Mouse (Mus musculus) embryonic fibroblast, embryonic 13.5 days (primary cell): Measurements from ENCODE around the gene Gps2. TPM values are rescaled to one million over a fixed set of nuclear protein-coding genes. Genes with fewer than 3 reads are reported as not detected.
A peak's percentile ranks its signal among the peaks of the same experiment; 100 is the strongest.

Experiments used
- H3K27ac ChIP-seq: 2 replicates; pipeline ENCODE4 v1.5.1; 2012; ENCODE audit warnings: low read length, control low read depth, inconsistent platforms; ENCODE audit not compliant: insufficient read depth
- H3K4me1 ChIP-seq: 2 replicates; pipeline ENCODE4 v1.6.1; 2011; ENCODE audit warnings: low read length; ENCODE audit not compliant: control insufficient read depth, insufficient read depth
- H3K4me3 ChIP-seq: 2 replicates; pipeline ENCODE4 v1.5.1; 2011; ENCODE audit warnings: mild to moderate bottlenecking, control low read depth, low read length; ENCODE audit not compliant: insufficient read depth
- CTCF ChIP-seq: IDR thresholded peaks from 2 replicates; pipeline ENCODE4 v1.5.1; 2011; ENCODE audit warnings: mild to moderate bottlenecking, control low read depth, low read length, moderate library complexity, borderline replicate concordance; ENCODE audit not compliant: insufficient read depth
- POLR2A ChIP-seq: IDR thresholded peaks from 2 replicates; pipeline ENCODE4 v1.6.1; 2011; ENCODE audit warnings: low read depth, mild to moderate bottlenecking, control low read depth, low read length, moderate library complexity
- polyA plus RNA-seq: library from polyadenylated mRNA; stranded (reverse); fragments of >200 nt; gene quantifications from 2 replicates; pipeline ENCODE4 v1.2.4, GENCODE M21; 2011; ENCODE audit warnings: low read depth; ENCODE audit not compliant: missing spikeins, insufficient read length

The Gps2 gene
- polyA plus RNA-seq, 1 experiment = 27.8 TPM

GRCm38 (mm10) chr11:69884240-69884639 is 29.4 kb upstream of the Gps2 start:
- TF ChIP-seq CTCF = no peak
- no peak for TF ChIP-seq POLR2A
- H3K4me3 ChIP-seq = no peak overlapping the region
- no peak overlapping the region for H3K27ac ChIP-seq

GRCm38 (mm10) chr11:69884663-69885062 is 29.0 kb upstream of the Gps2 start:
- H3K27ac ChIP-seq = no peak overlapping the region
- no peak for TF ChIP-seq CTCF
- no peak for TF ChIP-seq POLR2A
- no peaks in the 10 kb centered on the region for H3K4me1 ChIP-seq
- no peak overlapping the region for H3K4me3 ChIP-seq

More at GRCm38 (mm10) chr11:69884240-69884639, 29.4 kb upstream of the Gps2 start:
- H3K4me1 ChIP-seq = no peaks in the 10 kb centered on the region

- Histone ChIP-seq H3K4me3 (no peak overlapping the region), H3K4me1 (no peaks in the 10 kb centered on the region), H3K27ac (no peak overlapping the region)
- TF ChIP-seq CTCF = no peak
- no peak for TF ChIP-seq POLR2A
Observed at GRCm38 (mm10) chr11:69886907-69887635, 26.6 kb upstream of the Gps2 start.

GRCm38 (mm10) chr11:69891482-69891881 is 22.2 kb upstream of the Gps2 start:
- H3K4me1 ChIP-seq = no peaks in the 10 kb centered on the region
- TF ChIP-seq CTCF (no peak), POLR2A (no peak)
- no peak overlapping the region for H3K4me3 ChIP-seq
- no peak overlapping the region for H3K27ac ChIP-seq

GRCm38 (mm10) chr11:69894671-69895070 is 19.0 kb upstream of the Gps2 start:
- no peaks in the 10 kb centered on the region for H3K4me1 ChIP-seq
- TF ChIP-seq POLR2A (no peak), CTCF (no peak)
- no peak overlapping the region for H3K4me3 ChIP-seq
- no peak overlapping the region for H3K27ac ChIP-seq

- H3K4me3 ChIP-seq = no peak within 1 kb of the TSS
- H3K27ac ChIP-seq = no peak within 1 kb of the TSS
- TF ChIP-seq POLR2A (no peak), CTCF (no peak)
- H3K4me1 ChIP-seq = no peaks in the 10 kb centered on the region
Observed at GRCm38 (mm10) chr11:69895291-69895690, 18.4 kb upstream of the Gps2 start, which contains the start of gene Acap1. Gene Acap1, minus strand, starts transcription at chr11:69895539.

GRCm38 (mm10) chr11:69899870-69900269 is 13.8 kb upstream of the Gps2 start:
- no peaks in the 10 kb centered on the region for H3K4me1 ChIP-seq
- H3K27ac ChIP-seq = no peak overlapping the region
- TF ChIP-seq POLR2A (no peak), CTCF (no peak)

GRCm38 (mm10) chr11:69900471-69901405 is 12.9 kb upstream of the Gps2 start, which contains the start of the genes 2810408A11Rik and Neurl4:
Gene 2810408A11Rik, minus strand, starts transcription at chr11:69900987.
Gene Neurl4, plus strand, starts transcription at chr11:69901072.
- peak within 1 kb of the TSS; percentile 94 for H3K27ac ChIP-seq
- no peaks in the 10 kb centered on the region for H3K4me1 ChIP-seq
- TF ChIP-seq POLR2A = peak; percentile 93
- TF ChIP-seq CTCF = no peak
- peak within 1 kb of the TSS; percentile 85 for H3K4me3 ChIP-seq

More at GRCm38 (mm10) chr11:69899870-69900269, 13.8 kb upstream of the Gps2 start:
- H3K4me3 ChIP-seq = peak overlapping the region; percentile 70

- peak overlapping the region; percentile 94 for H3K27ac ChIP-seq
Observed at GRCm38 (mm10) chr11:69901406-69901846, 12.3 kb upstream of the Gps2 start.

More at GRCm38 (mm10) chr11:69901406-69901846, 12.3 kb upstream of the Gps2 start:
- Histone ChIP-seq H3K4me3 (peak overlapping the region; percentile 70), H3K4me1 (no peaks in the 10 kb centered on the region)
- TF ChIP-seq CTCF (no peak), POLR2A (peak; percentile 63)
